Mouse (Mus musculus) intestine, embryonic 15.5 days (tissue): ENCODE results near the gene Spef1. TPM values are rescaled to one million over a fixed set of nuclear protein-coding genes. Genes with fewer than 3 reads are reported as not detected.

Experiments
- ATAC-seq: fragments of 200-750 bp; cut with Nextera tagmentation; 2 replicates; pipeline ENCODE4 v1.8.0; 2017; ENCODE audit warnings: moderate TSS enrichment, moderate library complexity
- H3K27ac ChIP-seq: fragments of 300-500 bp; sonication (generic); 2 replicates; pipeline ENCODE4 v1.5.1; 2015; ENCODE audit warnings: mild to moderate bottlenecking, inconsistent platforms
- H3K27me3 ChIP-seq: fragments of 300-500 bp; sonication (generic); replicated peaks from 2 replicates; pipeline ENCODE4 v1.6.1; 2015; ENCODE audit warnings: inconsistent platforms
- H3K36me3 ChIP-seq: fragments of 300-500 bp; sonication (generic); 2 replicates; pipeline ENCODE4 v1.6.1; 2015; ENCODE audit warnings: inconsistent platforms
- H3K4me1 ChIP-seq: fragments of 300-500 bp; sonication (generic); replicated peaks from 2 replicates; pipeline ENCODE4 v1.6.1; 2015; ENCODE audit warnings: inconsistent platforms
- H3K4me2 ChIP-seq: fragments of 300-500 bp; sonication (generic); replicated peaks from 2 replicates; pipeline ENCODE4 v1.6.1; 2015; ENCODE audit warnings: mild to moderate bottlenecking, inconsistent platforms
- H3K4me3 ChIP-seq: fragments of 300-500 bp; sonication (generic); replicated peaks from 2 replicates; pipeline ENCODE4 v1.5.1; 2015; ENCODE audit warnings: inconsistent platforms
- H3K9ac ChIP-seq: fragments of 300-500 bp; sonication (generic); 2 replicates; pipeline ENCODE4 v1.6.1; 2015; ENCODE audit warnings: inconsistent platforms
- H3K9me3 ChIP-seq: fragments of 300-500 bp; sonication (generic); 2 replicates; pipeline ENCODE4 v1.6.1; 2016; ENCODE audit warnings: inconsistent platforms
- WGBS: fragments of 180-500 bp; shearing (Covaris S2); methylation state at CpG from one replicate; pipeline ENCODE4 v1.1.7; 2015; 5-methylcytosine and 5-hydroxymethylcytosine counted together
- polyA plus RNA-seq: library from polyadenylated mRNA; unstranded; fragments of >200 nt; fragmentation: Nextera tagmentation; extraction: Ambion mirVana; gene quantifications from 2 replicates; pipeline ENCODE4 v1.2.1, GENCODE M21; 2015

The Spef1 gene
- polyA plus RNA-seq, 1 experiment from 2014 or later, result 4.3 TPM

DNA sequence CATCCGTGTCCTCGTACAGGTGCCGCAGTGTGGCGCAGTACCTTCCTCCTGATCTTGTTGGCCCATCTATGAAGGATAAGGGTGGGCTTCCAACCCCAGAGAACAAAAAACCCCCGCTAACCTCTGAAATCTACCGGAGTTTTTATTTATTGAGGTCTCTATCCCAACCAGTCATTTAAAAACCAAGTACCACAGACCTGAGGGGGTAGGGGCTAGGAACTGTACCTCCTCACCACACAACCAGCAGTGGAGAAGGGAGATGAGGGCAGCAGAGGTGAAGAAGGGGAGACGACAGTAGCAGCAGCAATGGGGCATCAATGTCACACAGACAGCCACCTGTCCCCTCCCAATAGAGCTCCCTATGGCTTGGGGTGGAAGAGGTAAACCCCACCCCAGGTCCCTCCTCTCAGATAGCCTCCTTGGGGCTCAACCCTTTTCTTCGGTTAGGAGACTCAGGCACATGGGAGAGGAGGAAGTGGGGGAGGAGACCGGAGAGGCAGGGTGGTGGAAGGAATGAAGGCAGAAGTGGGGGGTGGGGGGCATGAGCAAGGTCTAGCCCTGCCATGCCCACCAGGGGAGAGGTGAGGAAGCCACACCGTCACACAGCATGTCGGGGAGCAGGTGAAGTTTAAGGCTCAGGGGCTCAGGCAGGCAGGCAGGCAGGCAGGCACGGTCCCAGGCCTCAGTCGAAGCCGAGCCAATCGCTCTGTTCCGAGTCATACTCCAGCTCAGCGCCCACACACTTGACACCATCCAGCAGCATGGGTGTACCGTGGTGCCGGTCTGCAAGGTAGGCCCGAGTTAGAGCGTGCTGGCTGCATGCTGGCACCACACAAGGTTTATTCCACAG is 40.7 kb downstream of the Spef1 start:
- Histone ChIP-seq H3K4me1 (peaks cover 5% of the 10 kb centered on the region), H3K27ac (no peak overlapping the region), H3K4me3 (no peak overlapping the region), H3K4me2 (no peak overlapping the region), H3K9ac (no peak overlapping the region), H3K9me3 (no peaks in the 10 kb centered on the region), H3K27me3 (no peaks in the 10 kb centered on the region), H3K36me3 (peaks cover 54% of the 10 kb centered on the region)
- no peak for ATAC-seq
- 83% methylated on average over 21 of the region's 21 CpGs for WGBS

DNA sequence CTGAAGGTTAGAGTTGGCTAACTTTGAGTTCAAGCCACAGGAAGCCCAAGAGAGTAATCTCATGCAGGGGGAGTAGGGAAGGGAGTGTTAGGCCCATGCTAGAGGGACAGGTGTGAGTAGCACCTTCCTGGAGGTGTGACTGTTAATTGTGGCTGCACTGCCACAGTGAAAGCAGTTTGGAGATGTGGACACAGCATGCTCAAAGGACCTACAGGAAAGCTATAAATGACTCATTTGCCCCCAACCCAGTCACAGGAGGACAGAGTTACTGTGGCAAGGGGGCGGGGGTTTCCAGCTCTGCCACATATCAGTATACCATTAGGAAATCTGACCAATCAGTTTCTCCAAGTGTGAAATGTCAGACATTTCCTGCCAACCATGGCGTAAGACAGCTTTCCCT is 41.5 kb downstream of the Spef1 start:
- H3K4me2 ChIP-seq, result no peak overlapping the region
- no peaks in the 10 kb centered on the region for H3K9me3 ChIP-seq
- ATAC-seq, result no peak
- no peaks in the 10 kb centered on the region for H3K27me3 ChIP-seq
- WGBS, result 89% methylated on average over 2 of the region's 2 CpGs
- H3K4me3 ChIP-seq, result no peak overlapping the region
- no peak overlapping the region for H3K9ac ChIP-seq
- peaks cover 5% of the 10 kb centered on the region for H3K4me1 ChIP-seq
- peaks cover 49% of the 10 kb centered on the region for H3K36me3 ChIP-seq
- H3K27ac ChIP-seq, result no peak overlapping the region

DNA sequence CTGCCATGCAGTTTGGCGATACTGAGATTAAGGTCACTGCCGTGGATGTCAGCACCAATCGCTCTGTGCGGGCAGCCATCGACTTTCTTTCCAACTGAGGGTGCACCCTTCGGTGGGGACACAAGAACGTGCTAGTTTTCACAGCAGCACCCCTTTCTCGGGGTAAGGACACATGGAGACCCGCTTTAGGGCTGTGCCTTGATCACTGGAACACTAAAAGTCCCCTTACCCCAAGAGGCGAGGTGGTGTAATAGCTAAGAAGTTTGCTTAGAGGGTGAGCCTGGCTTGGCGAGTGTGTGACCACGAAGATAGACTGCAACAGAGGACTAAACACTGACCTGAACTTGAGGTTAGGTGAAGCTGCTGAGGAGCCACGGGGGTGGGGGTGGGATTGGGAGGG is 42.0 kb downstream of the Spef1 start:
- 67% methylated on average over 13 of the region's 13 CpGs for WGBS
- Histone ChIP-seq H3K9me3 (no peaks in the 10 kb centered on the region), H3K4me2 (no peak overlapping the region), H3K36me3 (peaks cover 47% of the 10 kb centered on the region), H3K9ac (no peak overlapping the region), H3K4me1 (peaks cover 6% of the 10 kb centered on the region), H3K4me3 (no peak overlapping the region), H3K27ac (no peak overlapping the region), H3K27me3 (no peaks in the 10 kb centered on the region)
- no peak for ATAC-seq

- 0 out of 2 replicates have a peak overlapping the region, but pooled peaks have one; percentile 2 for H3K4me3 ChIP-seq
- peaks cover 11% of the 10 kb centered on the region for H3K4me1 ChIP-seq
- H3K9me3 ChIP-seq, result no peaks in the 10 kb centered on the region
- H3K36me3 ChIP-seq, result peaks cover 42% of the 10 kb centered on the region
- peak overlapping the region; percentile 46 for H3K4me2 ChIP-seq
- H3K27ac ChIP-seq, result no peak overlapping the region
- no peaks in the 10 kb centered on the region for H3K27me3 ChIP-seq
- ATAC-seq, result peak; percentile 16; the same call in 1 of the 2 replicates
- no peak overlapping the region for H3K9ac ChIP-seq
- WGBS, result 70% methylated on average over 22 of the region's 22 CpGs
These were observed 43.9 kb downstream of the Spef1 start for GRCm38 (mm10) chr2:131143007-131143780.

- H3K27me3 ChIP-seq, result no peaks in the 10 kb centered on the region
- H3K9me3 ChIP-seq, result no peaks in the 10 kb centered on the region
- 0 out of 2 replicates have a peak overlapping the region, but pooled peaks have one; percentile 2 for H3K4me3 ChIP-seq
- WGBS, result 28% methylated on average over 18 of the region's 18 CpGs
- H3K27ac ChIP-seq, result no peak overlapping the region
- peak; percentile 75 for ATAC-seq
- H3K9ac ChIP-seq, result no peak overlapping the region
- peak overlapping the region; percentile 46 for H3K4me2 ChIP-seq
- H3K36me3 ChIP-seq, result peaks cover 37% of the 10 kb centered on the region
- peaks cover 11% of the 10 kb centered on the region for H3K4me1 ChIP-seq
These were observed 44.5 kb downstream of the Spef1 start for GRCm38 (mm10) chr2:131142592-131142991.

- ATAC-seq, result no peak
- Histone ChIP-seq H3K36me3 (peaks cover 29% of the 10 kb centered on the region), H3K4me2 (no peak overlapping the region), H3K27ac (no peak overlapping the region), H3K9ac (no peak overlapping the region), H3K4me3 (no peak overlapping the region), H3K4me1 (peaks cover 11% of the 10 kb centered on the region), H3K27me3 (no peaks in the 10 kb centered on the region), H3K9me3 (no peaks in the 10 kb centered on the region)
- WGBS, result 89% methylated on average over 8 of the region's 8 CpGs
These were observed 45.6 kb downstream of the Spef1 start for GRCm38 (mm10) chr2:131141336-131141986.

DNA sequence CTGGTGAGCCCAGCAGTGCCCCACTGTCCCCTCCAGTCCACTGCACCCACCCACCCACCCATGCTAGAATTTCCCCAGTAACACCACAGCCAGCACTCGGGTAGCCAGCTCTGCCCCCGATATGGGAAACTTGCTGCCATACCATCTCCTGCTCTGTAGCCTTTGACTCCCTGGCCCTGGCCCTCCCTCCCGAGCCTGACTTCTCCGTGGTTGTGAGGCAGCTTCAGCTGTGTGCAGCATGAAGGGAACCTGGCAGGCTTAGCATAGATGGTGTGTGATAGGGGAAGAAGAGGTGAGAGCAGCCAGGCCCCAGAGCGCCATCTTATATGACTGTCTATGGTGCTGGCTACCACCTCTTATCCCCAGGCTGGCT is 46.6 kb downstream of the Spef1 start:
- H3K27ac ChIP-seq, result 0 out of 2 replicates have a peak overlapping the region, but pooled peaks have one; percentile 22
- H3K4me1 ChIP-seq, result peaks cover 11% of the 10 kb centered on the region
- H3K9ac ChIP-seq, result no peak overlapping the region
- H3K36me3 ChIP-seq, result peaks cover 27% of the 10 kb centered on the region
- H3K9me3 ChIP-seq, result no peaks in the 10 kb centered on the region
- 60% methylated on average over 5 of the region's 5 CpGs for WGBS
- ATAC-seq, result 0 out of 2 replicates have a peak, but pooled peaks have one; percentile 2
- no peak overlapping the region for H3K4me3 ChIP-seq
- H3K4me2 ChIP-seq, result no peak overlapping the region
- no peaks in the 10 kb centered on the region for H3K27me3 ChIP-seq

DNA sequence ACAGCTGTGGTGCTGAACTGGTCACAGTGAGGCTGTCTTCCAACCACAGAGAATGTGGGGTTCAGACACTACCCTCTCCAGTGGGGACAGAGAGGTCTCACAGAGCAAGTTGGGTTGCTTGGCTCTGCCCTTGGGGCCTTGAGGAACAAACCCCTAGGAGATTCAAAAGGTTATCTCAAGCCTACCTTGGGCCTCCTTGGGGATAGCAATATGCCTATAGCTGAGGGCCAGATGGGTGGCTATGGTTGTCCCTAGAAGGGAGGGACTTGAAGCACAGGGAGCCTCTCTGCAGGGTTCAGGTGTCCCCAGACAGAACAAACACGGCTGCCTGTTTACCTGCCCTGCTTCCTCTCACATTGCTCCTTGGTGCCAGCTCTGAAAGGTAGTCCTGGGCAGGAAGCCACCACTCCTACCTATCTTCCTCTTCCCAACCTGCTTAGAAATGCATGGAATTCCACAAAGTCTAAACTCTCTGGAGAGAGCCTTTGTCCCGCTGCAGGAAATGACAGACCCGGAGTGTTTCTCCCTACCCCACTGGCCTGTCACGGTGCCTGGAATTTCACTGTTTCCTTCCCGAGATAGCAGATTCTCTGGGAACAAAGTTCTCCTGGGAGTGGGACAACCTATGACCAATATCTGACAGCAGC is 47.1 kb downstream of the Spef1 start:
- Histone ChIP-seq H3K9ac (no peak overlapping the region), H3K9me3 (no peaks in the 10 kb centered on the region), H3K27ac (peak overlapping the region; percentile 36; the same call in 1 of the 2 replicates), H3K4me2 (0 out of 2 replicates have a peak overlapping the region, but pooled peaks have one; percentile 17), H3K4me1 (peaks cover 11% of the 10 kb centered on the region), H3K36me3 (peaks cover 24% of the 10 kb centered on the region), H3K27me3 (no peaks in the 10 kb centered on the region), H3K4me3 (no peak overlapping the region)
- ATAC-seq, result peak; percentile 21
- 18% methylated on average over 5 of the region's 5 CpGs for WGBS

DNA sequence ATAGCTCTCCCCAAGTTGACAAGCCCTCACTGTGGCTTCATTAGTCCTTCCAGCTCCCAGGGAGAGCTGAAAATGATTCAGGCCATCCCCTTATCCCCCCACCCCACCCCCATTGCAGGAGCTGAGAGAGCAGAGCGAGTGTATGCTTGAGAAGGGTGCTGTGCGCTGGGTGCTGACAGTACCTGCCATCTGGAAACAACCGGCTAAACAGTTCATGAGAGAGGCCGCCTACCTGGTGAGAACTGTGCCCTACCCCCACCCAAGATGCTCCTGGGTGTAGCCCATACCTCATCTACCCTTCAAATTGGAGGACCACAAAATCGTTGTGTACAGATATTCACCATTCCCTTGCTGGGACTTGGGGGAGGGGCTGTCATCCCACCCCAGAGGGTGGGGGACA is 47.8 kb downstream of the Spef1 start:
- Histone ChIP-seq H3K36me3 (peaks cover 21% of the 10 kb centered on the region), H3K4me3 (no peak overlapping the region), H3K27me3 (no peaks in the 10 kb centered on the region), H3K4me1 (peaks cover 11% of the 10 kb centered on the region), H3K4me2 (no peak overlapping the region), H3K9ac (no peak overlapping the region), H3K27ac (no peak overlapping the region), H3K9me3 (no peaks in the 10 kb centered on the region)
- 86% methylated on average over 5 of the region's 5 CpGs for WGBS
- ATAC-seq, result no peak

DNA sequence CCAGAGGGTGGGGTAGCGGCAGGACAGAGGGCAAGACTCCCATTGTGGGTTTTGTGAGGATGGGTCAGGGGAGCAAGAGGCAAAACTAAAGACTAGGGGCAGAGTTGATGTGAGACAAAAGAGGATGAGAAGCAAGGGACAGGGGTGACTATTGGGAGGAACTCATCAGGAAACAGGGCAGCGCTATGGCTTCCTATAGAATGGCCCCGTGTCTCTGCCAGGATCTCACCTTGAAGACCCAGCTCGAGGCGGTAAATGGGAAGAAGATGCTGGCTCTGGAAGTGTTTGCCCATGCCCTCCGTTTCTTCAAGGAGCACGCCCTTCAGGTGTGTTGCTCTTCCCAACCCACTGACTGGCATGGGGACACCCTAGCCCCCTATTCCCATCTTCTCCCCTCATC is 48.3 kb downstream of the Spef1 start:
- Histone ChIP-seq H3K27me3 (no peaks in the 10 kb centered on the region), H3K4me3 (no peak overlapping the region), H3K4me2 (no peak overlapping the region), H3K9me3 (no peaks in the 10 kb centered on the region), H3K36me3 (peaks cover 20% of the 10 kb centered on the region), H3K27ac (no peak overlapping the region), H3K9ac (no peak overlapping the region), H3K4me1 (peaks cover 11% of the 10 kb centered on the region)
- no peak for ATAC-seq
- 94% methylated on average over 7 of the region's 7 CpGs for WGBS

- peaks cover 11% of the 10 kb centered on the region for H3K4me1 ChIP-seq
- H3K4me2 ChIP-seq, result no peak overlapping the region
- no peak for ATAC-seq
- WGBS, result 84% methylated on average over 4 of the region's 4 CpGs
- no peaks in the 10 kb centered on the region for H3K9me3 ChIP-seq
- no peak overlapping the region for H3K27ac ChIP-seq
- H3K36me3 ChIP-seq, result peaks cover 15% of the 10 kb centered on the region
- no peaks in the 10 kb centered on the region for H3K27me3 ChIP-seq
- no peak overlapping the region for H3K4me3 ChIP-seq
- H3K9ac ChIP-seq, result no peak overlapping the region
These were observed 48.8 kb downstream of the Spef1 start for GRCm38 (mm10) chr2:131138296-131138695.
